Mouse (Mus musculus): Measurements from ENCODE around the gene Cep126. TPM values are rescaled to one million over a fixed set of nuclear protein-coding genes. Genes with fewer than 3 reads are reported as not detected.
A peak's percentile ranks its signal among the peaks of the same experiment; 100 is the strongest.

The Cep126 gene
- polyA plus RNA-seq, 1 experiment, result 0.03 TPM

DNA sequence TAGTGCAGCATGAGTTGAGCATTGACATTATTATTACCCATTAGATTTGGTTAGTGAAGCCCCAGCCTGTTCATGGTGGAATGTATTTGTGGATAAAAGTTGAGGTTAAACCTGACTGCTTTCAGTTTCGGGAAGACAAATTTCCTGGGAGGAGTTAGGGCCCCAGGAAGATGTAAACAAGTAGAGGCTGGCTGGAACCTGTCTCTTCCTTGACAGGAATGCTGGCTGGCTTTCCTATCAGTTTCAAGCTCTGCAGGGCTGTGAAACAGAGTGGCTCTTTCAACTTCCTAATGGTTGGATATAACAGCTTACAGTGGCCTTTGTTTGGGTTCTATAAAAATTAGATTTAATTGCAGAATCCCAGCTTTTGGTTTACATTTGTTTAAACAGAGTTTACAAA is 79.3 kb downstream of the Cep126 start:
- TF ChIP-seq POLR2A (IDR thresholded peaks at IDR 0.05; ENCODE audit: low read depth, low read length), result no peak
- TF ChIP-seq CTCF (IDR thresholded peaks at IDR 0.05; ENCODE audit: extremely low read depth, insufficient read length, insufficient replicate concordance, low read depth, low read length), result no peak
- Histone ChIP-seq H3K27me3 (ENCODE audit: control insufficient read depth, insufficient read depth, low read length) (no peaks in the 10 kb centered on the region), H3K4me1 (ENCODE audit: control insufficient read depth, insufficient read depth, insufficient read length, low read length) (no peaks in the 10 kb centered on the region), H3K4me3 (ENCODE audit: low read depth, low read length) (no peak overlapping the region), H3K36me3 (ENCODE audit: control insufficient read depth, insufficient read depth, low read length) (no peaks in the 10 kb centered on the region), H3K27ac (ENCODE audit: insufficient read depth, low read depth, low read length) (no peak overlapping the region)
- WGBS, result 7% methylated on average over 1 of the region's 1 CpGs

DNA sequence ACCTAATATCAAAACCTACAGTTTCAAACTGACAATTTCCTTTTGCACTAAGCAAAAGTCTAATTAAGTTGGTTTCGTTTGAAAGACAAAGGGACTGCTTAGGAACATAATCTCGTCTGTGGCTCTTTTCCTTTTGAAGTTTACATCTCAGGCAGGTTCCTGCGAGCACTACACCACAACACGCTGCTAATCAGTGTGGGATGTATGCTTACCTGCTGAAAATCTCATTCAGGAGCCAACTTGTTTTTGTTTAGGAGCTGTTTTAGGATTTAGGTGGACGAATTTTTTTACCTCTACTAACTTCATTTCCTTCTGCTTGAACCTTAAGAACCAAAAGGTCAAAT is 91.1 kb downstream of the Cep126 start:
- WGBS, result 10% methylated on average over 5 of the region's 5 CpGs
- Histone ChIP-seq H3K4me1 (ENCODE audit: control insufficient read depth, insufficient read depth, insufficient read length, low read length) (peaks cover 5% of the 10 kb centered on the region), H3K36me3 (ENCODE audit: control insufficient read depth, insufficient read depth, low read length) (no peaks in the 10 kb centered on the region), H3K27me3 (ENCODE audit: control insufficient read depth, insufficient read depth, low read length) (no peaks in the 10 kb centered on the region), H3K27ac (ENCODE audit: insufficient read depth, low read depth, low read length) (0 out of 2 replicates have a peak overlapping the region, but pooled peaks have one; percentile 2), H3K4me3 (ENCODE audit: low read depth, low read length) (no peak overlapping the region)
- TF ChIP-seq CTCF (IDR thresholded peaks at IDR 0.05; ENCODE audit: extremely low read depth, insufficient read length, insufficient replicate concordance, low read depth, low read length), result no peak
- TF ChIP-seq POLR2A (IDR thresholded peaks at IDR 0.05; ENCODE audit: low read depth, low read length), result no peak

DNA sequence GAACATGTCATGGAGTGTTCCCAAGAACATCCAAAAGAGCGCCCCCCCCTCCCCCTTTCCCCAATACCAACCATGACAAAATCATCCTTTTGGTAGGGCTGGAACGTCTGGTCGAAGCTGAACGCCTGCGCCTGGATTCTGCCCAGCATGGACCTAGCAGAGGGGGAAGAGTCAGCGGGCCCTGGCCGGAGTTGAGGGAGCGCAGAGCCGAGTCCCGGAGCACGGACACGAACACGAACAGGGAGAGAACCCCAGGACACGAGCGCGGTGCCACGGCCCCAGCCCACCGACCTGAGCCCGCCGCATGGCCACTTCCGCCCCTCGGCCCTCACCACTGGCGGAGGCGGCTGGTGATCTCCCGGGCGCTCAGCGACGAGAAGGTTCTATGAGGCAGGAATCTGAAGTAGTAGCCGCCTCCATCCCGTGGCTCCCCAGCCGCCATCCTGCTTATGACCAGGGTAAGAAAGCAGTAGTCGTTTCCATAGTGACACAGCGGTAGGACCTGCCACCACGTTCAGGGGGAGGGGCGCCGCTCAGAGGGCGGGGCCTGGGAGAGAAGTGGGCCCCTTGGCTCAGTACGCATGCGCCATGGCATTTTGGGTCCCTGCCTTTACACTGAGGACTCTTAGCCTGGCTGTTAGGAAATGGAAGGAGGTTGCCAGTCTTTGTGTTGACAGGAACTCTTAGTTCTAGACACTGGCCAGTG is 91.6 kb downstream of the Cep126 start, which contains the start of gene Cfap300:
TSS of gene Cfap300 (minus strand) at position 486 of the 706 bp plus-strand sequence.
- Histone ChIP-seq H3K27me3 (ENCODE audit: control insufficient read depth, insufficient read depth, low read length) (no peaks in the 10 kb centered on the region), H3K36me3 (ENCODE audit: control insufficient read depth, insufficient read depth, low read length) (no peaks in the 10 kb centered on the region), H3K4me3 (ENCODE audit: low read depth, low read length) (peak within 1 kb of the TSS; percentile 72), H3K4me1 (ENCODE audit: control insufficient read depth, insufficient read depth, insufficient read length, low read length) (peaks cover 5% of the 10 kb centered on the region), H3K27ac (ENCODE audit: insufficient read depth, low read depth, low read length) (0 out of 2 replicates have a peak within 1 kb of the TSS, but pooled peaks have one; percentile 2)
- 1% methylated on average over 39 of the region's 39 CpGs for WGBS
- TF ChIP-seq CTCF (IDR thresholded peaks at IDR 0.05; ENCODE audit: extremely low read depth, insufficient read length, insufficient replicate concordance, low read depth, low read length), result no peak
- no peak for TF ChIP-seq POLR2A (IDR thresholded peaks at IDR 0.05; ENCODE audit: low read depth, low read length)

DNA sequence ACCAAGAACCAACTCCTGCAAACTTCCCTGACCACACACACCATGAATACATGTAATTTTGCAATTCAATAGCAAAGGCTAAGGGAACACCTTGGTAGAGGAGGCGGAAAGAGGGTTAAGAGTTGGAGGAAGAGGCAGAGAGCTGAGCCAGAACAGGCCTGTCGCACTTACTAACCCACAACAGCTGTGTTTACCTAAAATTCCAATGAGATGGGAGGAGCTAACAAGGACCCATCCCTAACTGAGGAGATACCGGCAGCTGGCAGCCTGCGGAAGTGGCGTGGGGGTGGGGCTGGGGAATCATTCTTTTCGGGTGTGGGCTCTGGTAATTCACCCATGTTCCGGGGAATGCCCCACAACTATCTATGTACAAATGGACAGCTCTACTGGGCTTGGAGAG is 98.5 kb downstream of the Cep126 start:
- TF ChIP-seq CTCF (IDR thresholded peaks at IDR 0.05; ENCODE audit: extremely low read depth, insufficient read length, insufficient replicate concordance, low read depth, low read length) (no peak), POLR2A (IDR thresholded peaks at IDR 0.05; ENCODE audit: low read depth, low read length) (no peak)
- H3K36me3 ChIP-seq (ENCODE audit: control insufficient read depth, insufficient read depth, low read length), result no peaks in the 10 kb centered on the region
- H3K27ac ChIP-seq (ENCODE audit: insufficient read depth, low read depth, low read length), result no peak overlapping the region
- H3K27me3 ChIP-seq (ENCODE audit: control insufficient read depth, insufficient read depth, low read length), result no peaks in the 10 kb centered on the region
- WGBS, result 6% methylated on average over 7 of the region's 7 CpGs
- peaks cover 1% of the 10 kb centered on the region; the same call in 1 of the 2 replicates for H3K4me1 ChIP-seq (ENCODE audit: control insufficient read depth, insufficient read depth, insufficient read length, low read length)
- no peak overlapping the region for H3K4me3 ChIP-seq (ENCODE audit: low read depth, low read length)

DNA sequence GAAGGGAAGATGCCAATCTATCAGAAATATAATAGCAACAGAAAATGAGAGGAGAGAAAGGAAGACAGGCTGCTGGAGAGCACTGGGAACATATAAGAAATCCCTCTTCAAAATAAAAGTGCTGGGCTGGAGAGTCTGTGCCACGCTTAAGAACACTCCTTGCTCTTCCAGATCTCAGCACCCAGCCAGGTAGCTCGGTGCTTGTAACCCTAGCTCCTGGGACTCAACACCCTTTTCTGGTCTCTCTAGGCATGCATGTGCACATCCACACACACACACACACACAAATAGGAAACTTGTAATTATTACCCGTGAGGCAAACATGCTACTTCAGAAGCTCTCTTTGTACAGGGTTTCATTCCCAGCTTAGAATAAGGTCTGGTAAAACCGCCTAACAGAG is 99.0 kb downstream of the Cep126 start:
- Histone ChIP-seq H3K27me3 (ENCODE audit: control insufficient read depth, insufficient read depth, low read length) (no peaks in the 10 kb centered on the region), H3K27ac (ENCODE audit: insufficient read depth, low read depth, low read length) (no peak overlapping the region), H3K4me3 (ENCODE audit: low read depth, low read length) (no peak overlapping the region), H3K4me1 (ENCODE audit: control insufficient read depth, insufficient read depth, insufficient read length, low read length) (peaks cover 1% of the 10 kb centered on the region; the same call in 1 of the 2 replicates), H3K36me3 (ENCODE audit: control insufficient read depth, insufficient read depth, low read length) (no peaks in the 10 kb centered on the region)
- 46% methylated on average over 4 of the region's 4 CpGs for WGBS
- TF ChIP-seq POLR2A (IDR thresholded peaks at IDR 0.05; ENCODE audit: low read depth, low read length), result no peak
- TF ChIP-seq CTCF (IDR thresholded peaks at IDR 0.05; ENCODE audit: extremely low read depth, insufficient read length, insufficient replicate concordance, low read depth, low read length), result no peak

DNA sequence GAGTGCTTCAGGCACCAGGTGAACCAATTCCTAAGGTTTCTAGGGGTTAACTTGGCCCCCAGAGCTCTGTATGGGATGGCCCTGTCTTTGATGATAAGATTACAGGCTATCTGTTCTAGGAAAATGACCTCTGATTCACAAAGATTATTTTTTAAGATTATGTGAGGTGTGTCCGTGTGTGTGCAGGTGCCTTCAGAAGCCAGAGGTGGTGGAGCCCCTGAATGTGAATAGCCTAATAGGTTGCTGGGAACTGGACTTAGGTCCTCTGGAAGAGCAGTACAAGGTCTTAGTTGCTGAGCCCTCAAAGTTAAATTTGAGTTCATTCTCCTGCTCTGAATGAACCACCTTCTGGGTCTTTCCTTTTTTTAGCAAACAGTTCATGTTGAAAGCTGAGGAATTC is 100.0 kb downstream of the Cep126 start:
- peaks cover 1% of the 10 kb centered on the region; the same call in 1 of the 2 replicates for H3K4me1 ChIP-seq (ENCODE audit: control insufficient read depth, insufficient read depth, insufficient read length, low read length)
- no peak for TF ChIP-seq POLR2A (IDR thresholded peaks at IDR 0.05; ENCODE audit: low read depth, low read length)
- TF ChIP-seq CTCF (IDR thresholded peaks at IDR 0.05; ENCODE audit: extremely low read depth, insufficient read length, insufficient replicate concordance, low read depth, low read length), result no peak
- H3K4me3 ChIP-seq (ENCODE audit: low read depth, low read length), result no peak overlapping the region
- H3K27ac ChIP-seq (ENCODE audit: insufficient read depth, low read depth, low read length), result no peak overlapping the region
- no peaks in the 10 kb centered on the region for H3K36me3 ChIP-seq (ENCODE audit: control insufficient read depth, insufficient read depth, low read length)
- 36% methylated on average over 1 of the region's 1 CpGs for WGBS
- no peaks in the 10 kb centered on the region for H3K27me3 ChIP-seq (ENCODE audit: control insufficient read depth, insufficient read depth, low read length)

DNA sequence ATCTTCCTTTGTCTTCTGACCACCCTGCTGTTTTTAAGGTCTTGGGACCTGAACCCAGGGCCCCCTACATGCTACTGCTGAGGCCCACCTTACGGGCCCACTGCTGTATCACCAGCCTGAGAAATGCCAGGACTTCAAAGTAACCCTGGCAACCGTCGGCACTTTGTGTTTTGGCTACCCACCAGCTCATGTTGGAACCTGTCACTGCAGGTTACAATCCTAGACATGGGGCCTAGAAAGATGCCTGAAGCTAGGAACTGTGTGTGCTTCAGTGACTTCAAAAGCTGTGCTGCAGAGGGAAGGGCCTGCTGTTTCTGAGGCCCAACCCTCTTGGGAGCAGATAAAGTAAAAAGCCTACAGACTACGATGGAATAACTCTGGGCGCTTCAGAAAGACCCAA is 101.2 kb downstream of the Cep126 start:
- no peak overlapping the region for H3K4me3 ChIP-seq (ENCODE audit: low read depth, low read length)
- peaks cover 1% of the 10 kb centered on the region; the same call in 1 of the 2 replicates for H3K4me1 ChIP-seq (ENCODE audit: control insufficient read depth, insufficient read depth, insufficient read length, low read length)
- no peak overlapping the region for H3K27ac ChIP-seq (ENCODE audit: insufficient read depth, low read depth, low read length)
- TF ChIP-seq POLR2A (IDR thresholded peaks at IDR 0.05; ENCODE audit: low read depth, low read length) (no peak), CTCF (IDR thresholded peaks at IDR 0.05; ENCODE audit: extremely low read depth, insufficient read length, insufficient replicate concordance, low read depth, low read length) (no peak)
- WGBS, result 90% methylated on average over 5 of the region's 5 CpGs
- H3K36me3 ChIP-seq (ENCODE audit: control insufficient read depth, insufficient read depth, low read length), result no peaks in the 10 kb centered on the region
- H3K27me3 ChIP-seq (ENCODE audit: control insufficient read depth, insufficient read depth, low read length), result no peaks in the 10 kb centered on the region

Other genes with a start within 250 kb of the Cep126 start
- 32.7 and 46.6 TPM in 2 replicates for gene Yap1, start 129.7 kb downstream of the Cep126 start, polyA plus RNA-seq (2012; rRNA removed)
- gene Cfap300, start 91.5 kb downstream of the Cep126 start, polyA plus RNA-seq (2012; rRNA removed), result 0.08 and 0.37 TPM in 2 replicates

All from small intestine, adult 2 months (tissue).